Mouse (Mus musculus) adrenal gland, adult 8-10 months (tissue): Measurements from ENCODE around the gene Taar5. TPM values are rescaled to one million over a fixed set of nuclear protein-coding genes. Genes with fewer than 3 reads are reported as not detected.

Experiments used
- DNase-seq: peaks from one replicate; pipeline ENCODE4 v3.0.0; 2022
- total RNA-seq, 4 experiments: library from RNA; stranded (reverse); gene quantifications; 2 replicates each; pipeline ENCODE4 v1.2.4; 2022

The Taar5 gene
- total RNA-seq = not detected

DNA sequence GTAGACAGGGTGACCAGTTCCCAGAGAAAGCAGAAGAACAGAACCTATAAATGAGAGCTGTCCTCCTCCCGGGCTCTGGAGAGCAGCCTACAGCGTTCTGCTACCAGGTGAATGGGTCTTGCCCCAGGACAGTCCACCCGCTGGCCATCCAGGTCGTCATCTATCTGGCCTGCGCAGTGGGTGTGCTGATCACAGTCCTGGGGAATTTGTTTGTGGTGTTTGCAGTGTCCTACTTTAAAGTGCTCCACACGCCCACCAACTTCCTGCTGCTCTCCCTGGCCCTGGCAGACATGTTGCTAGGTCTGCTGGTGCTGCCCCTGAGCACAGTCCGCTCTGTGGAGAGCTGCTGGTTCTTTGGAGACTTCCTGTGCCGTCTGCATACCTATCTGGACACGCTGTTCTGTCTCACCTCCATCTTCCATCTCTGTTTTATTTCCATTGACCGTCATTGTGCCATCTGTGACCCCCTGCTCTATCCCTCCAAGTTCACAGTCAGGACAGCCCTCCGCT lies at the start of gene Taar5:
Gene Taar5 (plus strand): TSS at position 51 of the 510 bp plus-strand sequence.
- no peak for DNase-seq

DNA sequence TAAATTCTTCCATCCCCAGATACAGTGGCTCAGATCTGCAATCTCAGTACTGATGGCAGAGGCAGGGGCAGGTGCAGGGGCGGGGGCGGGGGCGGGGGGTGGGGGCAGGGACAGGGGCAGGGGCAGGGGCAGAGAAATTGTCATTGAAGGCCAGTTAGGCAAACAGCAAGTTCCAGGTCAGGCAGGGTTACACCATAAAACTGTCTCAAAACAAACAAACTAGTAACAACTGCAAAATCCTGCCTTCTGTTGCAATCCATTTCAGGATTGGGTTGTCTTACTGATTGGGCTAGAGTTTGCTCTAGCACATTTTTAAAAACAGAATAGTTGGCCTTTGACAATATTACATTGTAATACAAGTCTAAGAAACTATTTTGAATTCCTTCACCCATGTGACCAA lies 48.0 kb upstream of the Taar5 start:
- DNase-seq = no peak

DNA sequence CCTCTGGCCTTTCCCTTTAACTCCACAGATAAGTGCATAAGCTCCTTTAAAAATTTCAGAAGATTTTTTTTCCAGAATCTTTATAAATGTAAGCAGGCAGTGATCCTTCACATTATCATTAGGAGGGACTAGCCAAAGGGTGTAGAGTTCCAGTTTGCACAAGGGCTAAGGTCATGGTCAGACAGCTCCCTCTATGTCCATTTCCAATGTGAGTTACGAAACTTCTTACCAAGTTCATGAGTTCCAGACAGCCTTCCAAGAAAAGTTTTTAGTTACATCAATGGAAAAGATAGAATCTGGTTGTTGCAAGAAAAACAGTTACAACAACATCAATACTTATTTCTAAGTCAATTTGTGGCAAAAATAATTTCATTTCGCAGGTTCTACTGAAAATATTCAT lies 46.6 kb upstream of the Taar5 start:
- no peak for DNase-seq

DNA sequence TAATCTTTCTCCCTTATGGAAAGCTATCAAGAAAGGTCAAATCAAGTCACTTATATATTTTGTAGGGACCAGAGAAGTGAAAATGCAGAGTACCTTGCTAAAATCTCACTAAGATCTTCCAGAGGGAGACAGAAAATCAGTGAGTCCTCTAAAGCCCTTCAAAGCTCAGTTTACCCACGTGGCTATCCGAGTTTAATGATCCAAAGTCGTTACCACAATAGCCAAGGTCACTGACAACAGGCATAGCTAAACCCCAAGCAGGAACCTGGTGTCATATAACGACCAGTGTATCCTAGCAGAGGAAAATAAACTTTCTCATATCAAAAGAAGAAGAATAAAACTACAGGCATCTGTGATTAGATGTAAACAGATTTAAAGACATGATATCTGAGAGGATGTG lies 32.9 kb upstream of the Taar5 start:
- DNase-seq = no peak

DNA sequence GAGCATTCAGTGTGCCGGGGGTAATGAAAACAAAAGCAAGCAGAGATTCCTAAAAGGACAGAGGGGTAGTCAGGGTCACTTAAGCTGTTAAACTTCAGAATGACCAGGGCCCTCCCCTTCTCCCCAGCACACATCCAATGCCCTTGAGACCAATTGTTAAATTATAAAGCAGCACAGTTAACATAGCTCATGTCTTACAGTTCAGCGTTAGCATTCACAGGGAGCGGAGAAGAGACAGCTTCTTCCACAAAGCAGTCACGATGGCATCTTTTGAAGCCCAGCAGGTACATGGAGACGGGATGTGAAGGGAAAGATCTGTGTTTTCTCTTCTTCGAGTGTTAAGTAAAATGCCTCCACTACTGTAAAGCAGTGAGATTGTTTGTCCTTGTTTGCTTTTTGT lies 32.2 kb upstream of the Taar5 start, which contains the start of gene Taar2:
Gene Taar2 (plus strand): TSS at position 261 of the 400 bp plus-strand sequence.
- DNase-seq = no peak

DNA sequence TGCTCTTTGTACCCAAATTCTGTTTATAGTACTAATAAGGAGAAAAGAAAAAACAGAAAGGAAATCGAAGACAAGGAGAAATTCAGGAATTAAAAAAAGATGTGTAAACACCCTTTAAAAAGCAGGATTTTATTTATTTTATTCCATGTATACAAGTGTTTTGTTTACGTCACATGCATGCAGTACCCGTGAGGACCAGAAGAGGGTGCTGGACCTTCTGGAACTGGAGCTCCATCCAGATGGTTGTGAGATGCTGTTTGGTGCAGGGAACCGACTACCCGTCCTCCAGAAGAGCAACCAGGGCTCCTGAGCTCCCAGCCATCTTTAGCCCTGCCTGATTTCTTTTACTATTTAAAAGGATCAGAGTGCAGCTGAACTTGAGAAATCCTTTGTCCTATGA lies 28.0 kb upstream of the Taar5 start:
- DNase-seq = no peak

DNA sequence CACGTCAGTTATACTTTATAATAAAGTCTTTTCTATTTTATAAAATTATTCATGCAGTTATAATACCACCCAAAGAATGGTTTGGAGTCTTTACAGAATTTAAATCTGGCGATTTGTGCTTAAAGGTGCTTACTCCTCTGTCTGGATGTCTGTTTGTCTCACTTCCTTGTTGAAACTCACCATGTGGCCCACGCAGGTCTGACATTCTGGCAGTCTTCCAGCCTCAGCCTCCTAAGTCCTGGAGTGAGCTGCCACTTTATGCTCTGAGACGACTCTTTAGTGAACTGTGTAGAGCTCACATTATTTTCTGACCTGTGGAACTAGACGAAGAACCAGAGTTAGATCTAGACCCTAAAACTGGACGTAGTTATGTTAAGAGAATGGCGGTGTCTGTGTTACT lies 22.5 kb upstream of the Taar5 start:
- DNase-seq = no peak

DNA sequence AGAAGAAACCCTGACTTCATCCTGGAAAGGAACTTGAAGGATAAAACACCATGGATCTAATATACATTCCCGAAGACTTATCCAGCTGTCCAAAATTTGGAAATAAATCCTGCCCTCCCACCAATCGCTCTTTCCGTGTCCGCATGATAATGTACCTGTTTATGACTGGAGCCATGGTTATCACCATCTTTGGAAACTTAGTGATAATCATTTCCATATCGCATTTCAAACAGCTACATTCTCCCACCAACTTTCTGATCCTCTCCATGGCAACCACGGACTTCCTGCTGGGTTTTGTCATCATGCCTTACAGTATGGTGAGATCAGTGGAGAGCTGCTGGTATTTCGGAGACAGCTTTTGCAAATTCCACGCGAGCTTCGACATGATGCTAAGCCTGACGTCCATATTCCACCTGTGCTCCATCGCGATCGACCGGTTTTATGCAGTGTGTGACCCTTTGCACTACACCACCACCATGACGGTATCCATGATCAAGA lies 20.9 kb upstream of the Taar5 start, which contains the start of gene Taar3:
Gene Taar3 (plus strand): TSS at position 51 of the 498 bp plus-strand sequence.
- DNase-seq = no peak

DNA sequence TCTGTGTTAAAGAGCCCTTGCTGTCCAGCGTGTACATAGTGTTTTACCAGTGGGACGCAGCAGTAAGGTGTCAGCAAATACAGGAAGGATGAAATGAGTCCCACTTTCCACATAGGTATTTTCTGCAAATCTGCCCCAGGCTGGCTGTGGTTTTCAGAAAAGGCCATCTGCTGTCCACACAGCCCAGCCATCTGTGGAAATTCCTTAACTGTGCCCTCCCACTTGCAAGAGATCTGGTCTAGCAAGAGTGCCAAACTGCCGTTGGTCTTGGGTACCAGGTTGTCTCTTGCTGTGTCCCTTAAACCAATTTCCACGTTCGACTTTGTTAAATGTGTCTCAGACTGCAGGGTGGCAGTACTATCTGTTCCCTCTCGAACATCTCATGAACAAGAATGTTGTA lies 18.8 kb upstream of the Taar5 start:
- no peak for DNase-seq

DNA sequence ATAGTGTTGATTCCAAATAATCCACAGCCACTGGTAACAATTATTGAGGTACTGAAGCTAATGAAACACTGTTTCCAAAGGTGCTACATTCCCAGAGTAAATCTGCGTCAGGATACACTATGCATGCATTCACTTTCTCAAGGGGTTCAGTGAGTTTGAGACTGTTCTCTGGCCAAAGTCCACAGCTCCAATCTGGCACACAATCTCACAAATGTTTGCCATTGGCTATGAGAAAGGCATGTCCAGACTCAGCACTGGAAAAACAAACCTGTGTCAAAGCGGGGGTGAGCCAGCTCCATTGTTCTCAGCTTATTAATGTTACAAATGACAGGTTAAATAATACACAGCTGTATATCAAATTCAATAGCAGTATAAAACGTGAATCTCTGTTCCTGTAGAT lies 11.4 kb upstream of the Taar5 start:
- no peak for DNase-seq

DNA sequence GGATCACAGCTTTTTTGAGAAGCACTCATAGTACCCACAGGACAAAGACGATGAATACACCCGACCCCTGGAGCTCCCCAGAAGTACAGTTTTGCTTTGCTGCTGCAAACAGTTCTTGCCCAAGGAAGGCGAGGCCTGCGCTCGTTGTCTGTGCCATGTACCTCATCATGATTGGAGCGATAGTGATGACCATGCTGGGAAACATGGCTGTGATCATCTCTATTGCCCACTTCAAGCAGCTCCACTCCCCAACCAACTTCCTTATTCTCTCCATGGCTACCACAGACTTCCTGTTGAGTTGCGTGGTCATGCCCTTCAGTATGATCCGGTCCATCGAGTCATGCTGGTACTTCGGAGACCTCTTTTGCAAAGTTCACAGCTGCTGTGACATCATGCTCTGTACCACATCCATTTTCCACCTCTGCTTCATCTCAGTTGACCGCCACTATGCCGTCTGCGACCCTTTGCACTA lies 10.0 kb upstream of the Taar5 start, which contains the start of gene Taar4:
Gene Taar4 (plus strand): TSS at position 51 of the 472 bp plus-strand sequence.
- no peak for DNase-seq

DNA sequence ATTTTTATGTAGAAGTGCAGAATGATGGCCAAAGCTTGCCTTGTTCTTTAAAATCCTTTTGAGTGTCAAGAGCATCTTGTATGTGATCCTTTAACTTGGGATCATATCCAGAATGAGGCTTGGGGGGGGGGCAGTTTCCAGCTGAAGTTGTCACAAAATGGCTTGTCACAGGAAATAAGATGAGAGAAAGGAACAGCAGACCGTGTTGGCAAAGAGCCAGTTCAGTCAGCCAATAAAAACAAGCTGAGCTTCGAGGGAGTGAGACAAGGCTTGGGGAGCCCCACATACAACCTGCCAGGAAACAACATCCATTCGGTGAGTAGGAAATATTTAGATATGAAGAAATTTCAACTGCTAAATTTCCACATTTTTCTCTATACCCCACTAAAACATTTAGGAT lies 7.1 kb upstream of the Taar5 start:
- DNase-seq = no peak

DNA sequence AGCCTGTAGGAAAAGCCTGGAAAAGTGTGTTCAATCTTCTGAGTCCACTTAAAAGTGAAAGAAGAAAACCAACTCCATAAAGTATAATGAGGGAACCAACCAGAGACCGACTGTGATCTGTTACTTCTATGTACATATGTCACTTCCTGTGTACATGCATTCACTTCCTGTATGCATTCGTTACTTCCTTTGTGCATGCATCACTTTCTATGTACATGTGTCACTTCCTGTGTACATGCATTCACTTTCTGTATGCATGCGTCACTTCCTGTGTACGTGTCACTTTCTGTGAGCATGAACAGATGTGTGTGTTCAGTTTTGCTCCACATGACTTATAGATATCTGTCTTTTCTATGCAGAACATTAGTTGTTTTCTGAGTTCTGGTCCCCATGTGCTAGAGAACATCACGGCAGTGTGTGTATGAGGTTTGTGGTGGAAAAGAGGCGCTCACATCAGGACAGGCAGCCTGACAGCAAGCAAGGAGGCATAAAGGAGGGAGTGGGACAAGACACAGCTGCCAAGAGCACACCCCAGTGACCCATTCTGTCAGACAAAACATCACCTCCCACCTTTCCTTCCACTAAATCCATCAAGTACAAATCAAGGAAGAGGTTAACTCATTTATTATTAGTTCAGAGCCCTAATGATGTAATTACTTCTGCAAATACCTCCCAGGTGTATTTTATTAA lies 5.4 kb upstream of the Taar5 start:
- no peak for DNase-seq

DNA sequence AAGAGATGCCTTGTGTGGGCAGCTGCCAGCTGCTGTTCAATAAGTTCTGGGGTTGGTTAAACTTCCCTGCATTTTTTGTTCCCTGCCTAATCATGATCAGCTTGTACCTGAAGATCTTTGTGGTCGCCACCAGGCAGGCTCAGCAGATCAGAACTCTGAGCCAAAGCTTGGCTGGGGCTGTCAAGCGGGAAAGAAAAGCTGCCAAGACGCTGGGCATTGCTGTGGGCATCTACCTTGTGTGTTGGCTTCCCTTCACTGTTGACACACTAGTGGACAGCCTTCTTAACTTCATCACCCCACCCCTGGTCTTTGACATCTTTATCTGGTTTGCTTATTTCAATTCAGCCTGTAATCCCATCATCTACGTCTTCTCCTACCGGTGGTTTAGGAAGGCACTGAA lies 750 bp downstream of the Taar5 start:
- DNase-seq = no peak

DNA sequence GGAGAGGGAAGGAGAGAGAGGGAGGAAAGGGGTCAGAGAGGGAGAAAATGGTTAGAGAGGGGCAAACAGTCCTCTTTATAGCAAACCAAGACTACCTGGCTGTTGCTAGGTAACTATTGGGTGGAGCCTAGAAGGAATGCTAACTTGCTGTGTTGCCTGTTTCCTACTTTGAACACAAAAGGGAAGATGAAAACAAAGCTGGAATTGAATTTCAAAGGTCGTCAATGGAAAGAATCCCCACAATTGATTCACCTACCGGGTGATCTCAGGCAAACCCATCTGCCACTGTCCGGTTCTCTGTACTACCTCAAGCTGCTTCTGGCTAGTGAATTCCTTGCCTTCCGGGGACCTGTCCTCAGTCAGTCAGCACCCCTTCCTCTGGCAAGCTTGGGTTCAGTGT lies 7.5 kb downstream of the Taar5 start:
- no peak for DNase-seq

DNA sequence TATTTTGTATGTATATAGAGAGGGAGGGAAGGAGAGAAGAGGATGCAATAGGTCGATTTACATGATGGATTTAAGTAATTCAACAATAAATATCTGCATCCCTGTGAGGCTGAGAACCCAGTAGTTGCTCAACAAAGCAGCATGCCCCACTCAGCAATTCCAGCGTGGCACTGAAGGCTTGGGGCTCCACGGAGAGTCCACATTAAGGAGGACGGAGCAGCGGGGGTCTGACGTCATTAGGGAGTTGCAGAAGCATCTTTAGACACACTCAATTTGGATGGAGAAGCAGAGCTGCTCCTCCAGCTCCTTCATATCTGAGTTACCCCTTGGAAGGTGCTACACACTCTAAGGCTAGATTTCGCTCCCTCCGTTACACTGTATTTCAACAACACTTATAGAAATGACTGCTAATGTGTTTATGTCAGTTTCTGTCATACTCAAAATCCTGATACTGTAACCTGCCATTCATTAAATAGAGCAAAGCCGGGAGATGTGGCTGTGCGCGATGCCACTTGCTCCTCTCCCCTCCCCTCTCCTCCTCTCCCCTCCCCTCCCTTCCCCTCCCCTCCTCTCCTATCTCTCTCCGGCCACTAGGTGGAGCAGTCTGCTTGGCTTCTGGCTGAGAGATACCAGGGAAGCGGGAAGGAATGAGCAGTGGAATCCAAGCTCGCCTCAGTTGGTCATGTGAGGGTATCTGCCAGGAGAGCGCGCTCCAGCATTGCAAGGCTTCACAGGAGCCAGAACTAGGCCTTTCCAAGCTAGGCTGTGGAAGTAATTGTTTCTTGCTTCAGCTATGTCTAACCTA lies 8.6 kb downstream of the Taar5 start:
- peak; percentile 69 for DNase-seq

DNA sequence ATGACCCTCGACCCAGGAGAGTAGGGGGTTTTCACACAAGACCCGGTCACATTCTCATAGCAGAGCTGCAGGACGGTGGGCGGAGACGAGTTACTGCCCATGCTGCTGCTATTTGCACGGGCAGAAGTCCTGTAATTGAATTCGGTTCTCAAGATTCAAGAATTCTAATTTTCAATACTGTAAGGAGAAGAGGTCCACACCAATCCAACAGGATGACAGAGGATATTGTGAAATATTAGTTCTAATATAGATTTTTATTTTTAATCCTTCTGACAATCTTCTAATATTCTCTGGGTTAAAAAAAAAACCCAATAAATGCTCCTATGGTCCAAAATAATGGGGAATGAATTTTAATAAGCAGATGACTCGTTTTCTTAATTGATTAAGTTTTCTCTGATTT lies 15.0 kb downstream of the Taar5 start, which contains the start of gene Taar6:
Gene Taar6 (minus strand): TSS at position 101 of the 400 bp plus-strand sequence.
- DNase-seq = no peak

DNA sequence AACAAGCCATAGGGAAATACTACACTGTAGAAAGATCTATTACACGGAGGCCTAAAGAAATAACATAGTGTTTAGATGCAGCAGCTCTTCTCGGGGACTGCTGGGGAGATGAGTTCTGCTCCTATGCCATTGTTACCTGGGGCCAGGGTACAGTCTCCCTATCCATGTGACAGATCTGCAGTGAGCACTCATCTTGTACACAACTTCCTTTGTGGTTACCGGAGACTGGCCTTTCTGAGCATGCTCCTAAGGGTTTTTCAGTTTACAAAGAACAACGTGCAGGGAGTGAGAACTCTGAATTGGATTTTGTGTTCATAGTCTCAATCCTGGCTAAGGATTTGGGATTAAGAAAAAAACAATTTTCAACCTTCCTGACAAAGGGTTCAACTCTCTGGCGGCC lies 15.9 kb downstream of the Taar5 start:
- no peak for DNase-seq

DNA sequence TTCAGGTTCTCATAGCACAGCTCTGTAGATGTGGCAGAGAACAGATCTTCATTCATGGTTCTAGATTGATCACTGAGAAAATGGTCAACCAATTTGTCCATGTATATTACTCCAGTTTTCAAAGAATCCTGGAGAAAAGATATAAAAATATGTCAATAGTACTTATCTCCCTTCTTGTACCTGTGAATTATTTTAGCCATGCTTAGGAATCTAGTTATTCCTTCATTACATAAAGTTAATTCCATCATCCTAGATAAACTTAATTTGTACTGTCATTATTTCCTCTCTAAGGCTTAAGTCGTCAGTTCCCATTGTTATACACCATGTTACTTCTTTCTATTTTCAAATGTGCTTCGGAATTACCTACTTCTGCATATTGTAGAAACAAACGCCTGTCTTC lies 22.9 kb downstream of the Taar5 start, which contains the start of gene Taar7a:
Gene Taar7a (minus strand): TSS at position 101 of the 400 bp plus-strand sequence.
- DNase-seq = no peak

DNA sequence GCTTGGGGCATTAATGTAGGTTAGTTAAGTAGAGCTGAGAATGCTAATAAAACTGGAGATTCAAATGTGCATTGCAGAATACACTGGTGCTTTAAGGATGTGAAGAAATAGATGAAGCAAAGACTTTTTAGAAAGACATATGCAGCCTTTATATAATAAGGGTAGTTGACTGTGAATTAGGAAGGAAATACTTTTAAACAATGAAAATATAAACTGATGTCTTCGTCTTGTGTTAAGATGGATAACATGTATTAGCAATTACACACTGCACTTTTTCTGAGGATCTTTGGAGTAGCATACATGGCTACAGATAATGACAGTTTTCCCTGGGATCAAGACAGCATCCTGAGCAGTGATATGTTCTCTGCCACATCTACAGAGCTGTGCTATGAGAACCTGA lies 29.1 kb downstream of the Taar5 start, which contains the start of gene Taar7b:
Gene Taar7b (plus strand): TSS at position 301 of the 400 bp plus-strand sequence.
- DNase-seq = no peak

DNA sequence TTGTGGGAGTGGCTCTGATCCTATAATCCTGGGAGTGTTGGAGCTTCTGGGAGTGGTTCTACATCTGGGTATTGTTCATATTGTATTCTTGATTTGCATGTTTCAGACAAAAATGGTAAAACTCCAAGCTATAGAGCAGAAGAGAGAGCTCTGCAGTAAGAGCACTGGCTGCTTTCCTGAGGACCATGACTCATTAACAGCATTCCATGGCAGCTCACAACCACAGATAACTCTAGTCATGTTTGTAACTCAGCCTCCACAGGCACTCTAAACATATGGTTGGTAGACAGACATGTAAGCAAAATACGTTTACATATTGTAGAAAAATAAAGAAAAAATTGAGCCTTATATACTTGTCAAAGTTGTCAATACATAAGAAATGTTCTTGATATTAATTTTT lies 35.9 kb downstream of the Taar5 start:
- no peak for DNase-seq

DNA sequence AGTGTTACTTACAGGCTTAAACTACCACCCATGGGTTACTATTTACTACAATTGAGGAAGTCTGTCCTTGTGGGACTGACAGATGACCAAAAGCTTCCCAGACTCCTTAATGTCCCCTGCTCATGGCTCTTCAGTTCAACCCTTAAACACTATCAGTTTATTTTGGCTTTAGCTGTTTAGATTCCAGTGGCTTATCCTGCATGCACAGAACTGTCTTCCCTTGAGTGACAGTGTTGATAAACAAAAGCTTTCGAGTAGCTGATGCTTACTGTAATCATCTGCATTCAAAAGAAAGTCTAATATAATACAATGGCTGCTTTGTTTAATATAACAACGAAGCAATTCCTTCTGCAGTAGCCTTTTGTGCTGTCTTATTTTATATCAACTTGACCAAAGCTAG lies 36.5 kb downstream of the Taar5 start:
- no peak for DNase-seq

DNA sequence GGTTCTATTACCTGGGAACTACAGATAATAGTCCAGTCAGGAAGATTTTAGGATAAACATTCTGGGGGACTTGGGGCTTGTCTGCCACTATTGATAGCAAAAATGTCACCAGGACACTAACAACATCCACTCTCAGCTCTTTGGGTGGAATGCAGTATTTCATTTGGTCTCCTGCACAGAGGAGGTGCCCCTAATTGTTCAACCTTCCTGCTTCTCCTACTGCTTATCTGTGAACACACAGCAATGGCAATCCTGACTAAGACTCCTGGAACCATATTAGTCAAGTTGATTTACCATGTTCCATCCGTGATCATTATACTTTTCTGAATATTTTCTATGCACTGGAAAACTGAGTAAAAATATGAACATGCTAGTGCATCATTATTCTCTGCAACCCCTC lies 37.6 kb downstream of the Taar5 start:
- no peak for DNase-seq
